Comparison of ENCODE assay signal across 8 mouse cellular contexts in the genomic region with DNA sequence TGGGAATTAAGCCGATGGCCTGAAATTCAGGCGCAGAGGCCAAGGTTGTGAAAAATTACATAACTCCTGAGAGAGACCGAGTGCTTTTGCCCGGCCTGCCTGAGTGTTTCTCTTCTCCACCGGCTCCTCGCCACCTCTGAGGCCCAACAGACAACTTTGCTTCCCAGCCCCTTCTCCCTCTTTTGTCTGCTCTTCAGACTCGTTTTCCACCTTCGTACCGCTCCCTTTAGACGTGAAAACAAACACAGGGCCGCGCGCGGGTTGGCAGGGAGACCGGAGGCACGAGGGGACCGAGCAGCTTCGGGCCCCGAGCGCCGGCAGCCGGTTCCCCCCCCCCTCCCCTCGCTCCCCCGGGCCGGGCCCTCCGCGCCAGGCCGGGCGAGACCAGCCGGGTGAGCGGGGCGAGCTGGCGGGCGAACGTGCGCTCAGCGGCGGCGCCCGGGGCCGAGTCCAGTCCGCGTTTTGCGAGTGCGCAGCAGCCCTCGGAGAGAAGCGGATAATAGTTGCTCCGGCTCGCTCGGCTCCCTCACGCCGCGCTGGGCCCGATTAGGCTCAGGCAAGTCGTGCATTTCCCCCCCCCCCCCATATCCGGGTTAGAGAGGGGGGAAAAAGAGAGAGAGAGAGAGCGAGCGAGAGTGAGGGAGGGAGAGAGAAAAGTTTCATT. TPM values are rescaled to one million over a fixed set of nuclear protein-coding genes. Genes with fewer than 3 reads are reported as not detected.
DNase-seq lines count a peak whose midpoint lies in the region; ATAC-seq and TF ChIP-seq lines count a peak whose summit lies in the region.

A gene (plus strand): TSS at position 493 of the 664 bp plus-strand sequence.

- peak within 1 kb of the TSS; percentile 94 for H3K4me3 ChIP-seq in gastrocnemius, adult 2 months
- H3K4me3 ChIP-seq in hindbrain, embryonic 15.5 days: peak within 1 kb of the TSS; percentile 95
- H3K4me3 ChIP-seq in megakaryocyte, embryonic 14.5 days (replicated peaks): peak within 1 kb of the TSS; percentile 93

- peak; percentile 92 for DNase-seq in ZHBTc4 (ENCODE audit: low read depth, low spot score)
- DNase-seq in cerebellum, postnatal 4 days (ENCODE audit: low spot score in 2 of 2): peak; percentile 59 to 84
- DNase-seq in gastrocnemius, adult 2 months: peak; percentile 92
- DNase-seq in left cerebral cortex, postnatal 10 days (ENCODE audit: extremely low spot score in 1 of 2, low spot score in 2 of 2): peak; percentile 69 to 92
- DNase-seq in right cerebral cortex, adult 2 months (ENCODE audit: low spot score in 2 of 2): peak; percentile 71 to 75
- DNase-seq in urinary bladder, postnatal 14 days (ENCODE audit: low spot score): peak; percentile 83

- TF ChIP-seq CTCF in gastrocnemius, adult 2 months (IDR thresholded peaks at IDR 0.05): no peak

- H3K9ac ChIP-seq in hindbrain, embryonic 15.5 days: peak within 1 kb of the TSS; percentile 91

- H3K27ac ChIP-seq in gastrocnemius, adult 2 months: peak within 1 kb of the TSS; percentile 99
- peak within 1 kb of the TSS; percentile 100 for H3K27ac ChIP-seq in hindbrain, embryonic 15.5 days (replicated peaks)

- no peaks in the 10 kb centered on the region for H3K9me3 ChIP-seq in hindbrain, embryonic 15.5 days
- no peaks in the 10 kb centered on the region for H3K9me3 ChIP-seq in megakaryocyte, embryonic 14.5 days

- WGBS in hindbrain, embryonic 15.5 days: under 1% methylated on average over 50 of the region's 58 CpGs

- ATAC-seq in hindbrain, embryonic 15.5 days (ENCODE audit: low FRiP score, low read depth): peak; percentile 83

- peaks cover 33% of the 10 kb centered on the region for H3K4me1 ChIP-seq in hindbrain, embryonic 15.5 days (replicated peaks)
- H3K4me1 ChIP-seq in megakaryocyte, embryonic 14.5 days: peaks cover 23% of the 10 kb centered on the region

- H3K27me3 ChIP-seq in hindbrain, embryonic 15.5 days: no peaks in the 10 kb centered on the region
- no peaks in the 10 kb centered on the region for H3K27me3 ChIP-seq in megakaryocyte, embryonic 14.5 days (replicated peaks)

- H3K4me2 ChIP-seq in hindbrain, embryonic 15.5 days: peak within 1 kb of the TSS; percentile 65

- no peaks in the 10 kb centered on the region for H3K36me3 ChIP-seq in hindbrain, embryonic 15.5 days
- H3K36me3 ChIP-seq in megakaryocyte, embryonic 14.5 days (replicated peaks; ENCODE audit: low read length): no peaks in the 10 kb centered on the region

- intact Hi-C loops in gastrocnemius, adult 2 months (cut with DNase I): loop anchor here (1.0 to 10.0 kb wide), 5 partner anchors 19 to 379 kb away; no protein-coding TSS in a partner anchor
- intact Hi-C loops in left cerebral cortex, postnatal 10 days (cut with DNase I): loop anchor here (2.0 to 5.0 kb wide), 2 partner anchors 85 to 217 kb away; no protein-coding TSS in a partner anchor

RNA-seq across cellular contexts. Expression of the gene that starts here (rescaled TPM):
- total RNA-seq in gastrocnemius, adult 2 months (2021): 10 to 100 TPM; 35.1 to 35.6 TPM
- 12.5 and 14.3 TPM in 2 replicates for polyA plus RNA-seq in hindbrain, embryonic 15.5 days (2015; fragmentation: Nextera tagmentation; extraction: Ambion mirVana)
- 10 to 100 TPM; 77.4 to 83.3 TPM for total RNA-seq in left cerebral cortex, postnatal 10 days (2021)
- polyA plus RNA-seq in megakaryocyte, embryonic 14.5 days (2012; ENCODE audit: insufficient read depth, low replicate concordance): 13.3 and 27.6 TPM in 2 replicates

Comparison
In these comparisons a context has a peak if more than half of its experiments do, and no peak if none do; other contexts are left out.
1. Peak in every context shown above with its lines: DNase-seq, ATAC-seq, H3K4me3 ChIP-seq and H3K27ac ChIP-seq.